Mouse (Mus musculus) C2C12 (cell line): ENCODE results near the gene Cipc.

Experiments
- CTCF ChIP-seq: IDR thresholded peaks from one replicate; pipeline ENCODE4 v1.5.1; 2011; ENCODE audit not compliant: control insufficient read depth, insufficient read depth, insufficient read length
- FOSL1 ChIP-seq: IDR thresholded peaks from one replicate; pipeline ENCODE4 v1.8.0; 2011; ENCODE audit warnings: mild to moderate bottlenecking, low read length; ENCODE audit not compliant: poor library complexity, insufficient read depth, severe bottlenecking
- MAX ChIP-seq: IDR thresholded peaks from one replicate; pipeline ENCODE4 v1.6.1; 2011; ENCODE audit warnings: mild to moderate bottlenecking, control low read depth
- MYOG ChIP-seq: IDR thresholded peaks from one replicate; pipeline ENCODE4 v1.6.1; 2011; ENCODE audit not compliant: control insufficient read depth, insufficient read length; ENCODE audit errors: extremely low read depth
- USF1 ChIP-seq: IDR thresholded peaks from one replicate; pipeline ENCODE4 v1.6.1; 2011; ENCODE audit warnings: low read depth, mild to moderate bottlenecking, control low read depth, moderate library complexity

- TF ChIP-seq CTCF (no peak), USF1 (no peak), MYOG (no peak), FOSL1 (no peak), MAX (no peak)
Observed at GRCm38 (mm10) chr12:86986562-86986961, 39.7 kb downstream of the Cipc start.
